Mouse (Mus musculus) forebrain, embryonic 13.5 days (tissue): ENCODE measurements around the gene Olfr772. TPM values are rescaled to one million over a fixed set of nuclear protein-coding genes. Genes with fewer than 3 reads are reported as not detected.
"Not testable (repeated sequence)": the region's sequence is repeated elsewhere in the genome, so short reads cannot be mapped to it uniquely, and the experiment has no call there.

Experiments used
- ATAC-seq: fragments of 200-750 bp; cut with Nextera tagmentation; 2 replicates; pipeline ENCODE4 v1.8.0; 2017
- H3K27ac ChIP-seq: fragments of 300-500 bp; sonication (generic); 2 replicates; pipeline ENCODE4 v1.5.1; 2015; ENCODE audit warnings: inconsistent platforms, mild to moderate bottlenecking, moderate library complexity
- H3K27me3 ChIP-seq: fragments of 300-500 bp; sonication (generic); 2 replicates; pipeline ENCODE4 v1.6.1; 2015; ENCODE audit warnings: mild to moderate bottlenecking, inconsistent platforms
- H3K36me3 ChIP-seq: fragments of 300-500 bp; sonication (generic); 2 replicates; pipeline ENCODE4 v1.6.1; 2015; ENCODE audit warnings: mild to moderate bottlenecking, inconsistent platforms; ENCODE audit not compliant: poor library complexity, severe bottlenecking
- H3K4me1 ChIP-seq: fragments of 300-500 bp; sonication (generic); 2 replicates; pipeline ENCODE4 v1.6.1; 2015; ENCODE audit warnings: inconsistent platforms
- H3K4me2 ChIP-seq: fragments of 300-500 bp; sonication (generic); 2 replicates; pipeline ENCODE4 v1.6.1; 2015; ENCODE audit warnings: inconsistent platforms, mild to moderate bottlenecking, moderate library complexity
- H3K4me3 ChIP-seq: fragments of 300-500 bp; sonication (generic); 2 replicates; pipeline ENCODE4 v1.5.1; 2015; ENCODE audit warnings: mild to moderate bottlenecking, inconsistent platforms
- H3K9ac ChIP-seq: fragments of 300-500 bp; sonication (generic); 2 replicates; pipeline ENCODE4 v1.6.1; 2015; ENCODE audit warnings: mild to moderate bottlenecking, inconsistent platforms
- H3K9me3 ChIP-seq: fragments of 300-500 bp; sonication (generic); replicated peaks from 2 replicates; pipeline ENCODE4 v1.6.1; 2016; ENCODE audit warnings: inconsistent platforms
- WGBS: fragments of 180-500 bp; shearing (Covaris S2); methylation state at CpG from one replicate; pipeline ENCODE4 v1.1.7; 2015; 5-methylcytosine and 5-hydroxymethylcytosine counted together
- polyA plus RNA-seq: library from polyadenylated mRNA; unstranded; fragments of >200 nt; fragmentation: Nextera tagmentation; extraction: Ambion mirVana; gene quantifications from 2 replicates; pipeline ENCODE4 v1.2.1, GENCODE M21; 2015

Gene Olfr772
- polyA plus RNA-seq, result not detected in 2 replicates

- H3K9ac ChIP-seq, H3K9me3 ChIP-seq, H3K4me1 ChIP-seq, H3K27ac ChIP-seq, ATAC-seq, H3K4me2 ChIP-seq, H3K27me3 ChIP-seq, H3K36me3 ChIP-seq, H3K4me3 ChIP-seq: not testable (repeated sequence)
- WGBS, result 79% methylated on average over 3 of the region's 4 CpGs
Observed at GRCm38 (mm10) chr10:129177821-129178220, at the start of gene Olfr772. Gene Olfr772, minus strand, starts transcription at chr10:129177921.

GRCm38 (mm10) chr10:129187319-129187718, 9.6 kb upstream of the Olfr772 start, which contains the start of gene Olfr773:
Gene Olfr773, minus strand, starts transcription at chr10:129187419.
- H3K9ac ChIP-seq, ATAC-seq, H3K27me3 ChIP-seq, H3K36me3 ChIP-seq, H3K9me3 ChIP-seq, H3K4me3 ChIP-seq, H3K4me2 ChIP-seq, H3K27ac ChIP-seq, H3K4me1 ChIP-seq: not testable (repeated sequence)

GRCm38 (mm10) chr10:129164651-129165050, 13.1 kb downstream of the Olfr772 start, which contains the start of gene Olfr771:
Gene Olfr771, minus strand, starts transcription at chr10:129164751.
- Histone ChIP-seq H3K4me3 (no peak within 1 kb of the TSS), H3K27me3 (no peaks in the 10 kb centered on the region), H3K4me2 (no peak within 1 kb of the TSS), H3K36me3 (no peaks in the 10 kb centered on the region), H3K9ac (no peak within 1 kb of the TSS), H3K4me1 (no peaks in the 10 kb centered on the region), H3K27ac (no peak within 1 kb of the TSS), H3K9me3 (no peaks in the 10 kb centered on the region; the same call in 1 of the 2 replicates)
- 83% methylated on average over 1 of the region's 1 CpGs for WGBS
- ATAC-seq, result no peak

GRCm38 (mm10) chr10:129138898-129139297, 38.8 kb downstream of the Olfr772 start, which contains the start of gene Olfr770:
Gene Olfr770, minus strand, starts transcription at chr10:129138998.
- Histone ChIP-seq H3K4me3 (no peak within 1 kb of the TSS), H3K9me3 (no peaks in the 10 kb centered on the region), H3K4me2 (no peak within 1 kb of the TSS), H3K27ac (no peak within 1 kb of the TSS), H3K27me3 (no peaks in the 10 kb centered on the region), H3K36me3 (no peaks in the 10 kb centered on the region), H3K4me1 (no peaks in the 10 kb centered on the region), H3K9ac (no peak within 1 kb of the TSS)
- 75% methylated on average over 2 of the region's 2 CpGs for WGBS
- no peak for ATAC-seq

Other genes starting within 250 kb of the Olfr772 start
- gene Itga7, start 244.1 kb downstream of the Olfr772 start, polyA plus RNA-seq, result 0.63 and 0.83 TPM in 2 replicates
- not detected in 2 replicates for gene Mettl7b, start 216.9 kb downstream of the Olfr772 start, polyA plus RNA-seq
- gene Olfr9, start 188.5 kb downstream of the Olfr772 start, polyA plus RNA-seq, result not detected in 2 replicates
- not detected in 2 replicates for gene Olfr763, start 167.1 kb downstream of the Olfr772 start, polyA plus RNA-seq
- gene Olfr764-ps1, start 138.0 kb downstream of the Olfr772 start, polyA plus RNA-seq, result not detected in 2 replicates
- gene Olfr765, start 127.9 kb downstream of the Olfr772 start, polyA plus RNA-seq, result not detected in 2 replicates
- gene Olfr766-ps1, start 108.9 kb downstream of the Olfr772 start, polyA plus RNA-seq, result not detected in 2 replicates
- gene Olfr767, start 95.0 kb downstream of the Olfr772 start, polyA plus RNA-seq, result not detected in 2 replicates
- gene Olfr768, start 78.5 kb downstream of the Olfr772 start, polyA plus RNA-seq, result not detected in 2 replicates
- not detected in 2 replicates for gene Olfr769, start 60.1 kb downstream of the Olfr772 start, polyA plus RNA-seq
- gene Olfr770, start 38.9 kb downstream of the Olfr772 start, polyA plus RNA-seq, result not detected in 2 replicates
- gene Olfr771, start 13.2 kb downstream of the Olfr772 start, polyA plus RNA-seq, result not detected in 2 replicates
- not detected in 2 replicates for gene Olfr773, start 9.5 kb upstream of the Olfr772 start, polyA plus RNA-seq
- not detected in 2 replicates for gene Olfr774, start 58.3 kb upstream of the Olfr772 start, polyA plus RNA-seq
- gene Olfr775, start 70.5 kb upstream of the Olfr772 start, polyA plus RNA-seq, result not detected in 2 replicates
- not detected in 2 replicates for gene Olfr776, start 81.2 kb upstream of the Olfr772 start, polyA plus RNA-seq
- not detected in 2 replicates for gene Olfr777, start 93.6 kb upstream of the Olfr772 start, polyA plus RNA-seq
- not detected in 2 replicates for gene Olfr780, start 140.2 kb upstream of the Olfr772 start, polyA plus RNA-seq
- gene Olfr781, start 150.9 kb upstream of the Olfr772 start, polyA plus RNA-seq, result not detected in 2 replicates
- not detected in 2 replicates for gene Olfr782, start 170.9 kb upstream of the Olfr772 start, polyA plus RNA-seq
- 0.05 and 0.08 TPM in 2 replicates for gene Olfr784, start 206.2 kb upstream of the Olfr772 start, polyA plus RNA-seq
- not detected in 2 replicates for gene Olfr785, start 227.5 kb upstream of the Olfr772 start, polyA plus RNA-seq
- gene Olfr786, start 249.4 kb upstream of the Olfr772 start, polyA plus RNA-seq, result not detected in 2 replicates